Mouse (Mus musculus): Measurements from ENCODE around the gene Gm21310.
"Not testable (repeated sequence)": the region's sequence is repeated elsewhere in the genome, so short reads cannot be mapped to it uniquely, and the experiment has no call there.

Gm21310 gene

DNA sequence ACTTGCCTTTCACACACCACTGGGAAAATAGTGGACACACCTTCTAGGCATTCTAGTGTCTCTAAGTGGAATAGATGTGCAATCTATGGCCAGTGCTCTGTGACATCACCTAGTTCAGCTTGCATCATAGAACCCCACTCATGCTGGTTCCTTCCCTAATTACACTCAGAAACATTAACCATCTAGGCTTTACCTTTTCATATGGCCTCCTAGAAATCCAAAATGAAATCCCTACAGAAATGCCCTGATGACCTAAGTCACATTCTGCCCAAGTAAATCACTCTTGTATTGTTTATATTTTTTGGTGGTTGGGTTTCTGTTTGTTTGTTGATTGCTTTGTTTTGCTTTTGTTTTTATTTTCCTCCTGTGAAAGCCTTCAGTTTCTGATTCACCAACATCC, at the start of gene Gm21310:
Gene Gm21310, minus strand, starts transcription at position 101 of the 400 bp plus-strand sequence.
- DNase-seq, result not testable (repeated sequence)
